Mouse (Mus musculus) granulocyte monocyte progenitor cell, adult 5-6 weeks (primary cell): ENCODE data around the gene Cnnm4. TPM values are rescaled to one million over a fixed set of nuclear protein-coding genes. Genes with fewer than 3 reads are reported as not detected.

Experiments used
- ATAC-seq: replicated peaks from 2 replicates; pipeline ENCODE4 v1.8.0; 2016; ENCODE audit warnings: mild to moderate bottlenecking, moderate TSS enrichment, inconsistent platforms; ENCODE audit not compliant: poor library complexity, severe bottlenecking
- total RNA-seq, 2 experiments: library from RNA; stranded (forward) in 1 of 2; stranded (reverse) in 1 of 2; fragments of 200-712, 200-1000 nt in 1 of 2; fragments of >200 nt in 1 of 2; fragmentation: Nextera tagmentation in 1 of 2; gene quantifications; 2 replicates each; pipeline ENCODE4 v1.2.3; 2014 to 2017

Cnnm4 gene
- total RNA-seq, 2 experiments from 2014 or later: 4.4 to 7.6 TPM

DNA sequence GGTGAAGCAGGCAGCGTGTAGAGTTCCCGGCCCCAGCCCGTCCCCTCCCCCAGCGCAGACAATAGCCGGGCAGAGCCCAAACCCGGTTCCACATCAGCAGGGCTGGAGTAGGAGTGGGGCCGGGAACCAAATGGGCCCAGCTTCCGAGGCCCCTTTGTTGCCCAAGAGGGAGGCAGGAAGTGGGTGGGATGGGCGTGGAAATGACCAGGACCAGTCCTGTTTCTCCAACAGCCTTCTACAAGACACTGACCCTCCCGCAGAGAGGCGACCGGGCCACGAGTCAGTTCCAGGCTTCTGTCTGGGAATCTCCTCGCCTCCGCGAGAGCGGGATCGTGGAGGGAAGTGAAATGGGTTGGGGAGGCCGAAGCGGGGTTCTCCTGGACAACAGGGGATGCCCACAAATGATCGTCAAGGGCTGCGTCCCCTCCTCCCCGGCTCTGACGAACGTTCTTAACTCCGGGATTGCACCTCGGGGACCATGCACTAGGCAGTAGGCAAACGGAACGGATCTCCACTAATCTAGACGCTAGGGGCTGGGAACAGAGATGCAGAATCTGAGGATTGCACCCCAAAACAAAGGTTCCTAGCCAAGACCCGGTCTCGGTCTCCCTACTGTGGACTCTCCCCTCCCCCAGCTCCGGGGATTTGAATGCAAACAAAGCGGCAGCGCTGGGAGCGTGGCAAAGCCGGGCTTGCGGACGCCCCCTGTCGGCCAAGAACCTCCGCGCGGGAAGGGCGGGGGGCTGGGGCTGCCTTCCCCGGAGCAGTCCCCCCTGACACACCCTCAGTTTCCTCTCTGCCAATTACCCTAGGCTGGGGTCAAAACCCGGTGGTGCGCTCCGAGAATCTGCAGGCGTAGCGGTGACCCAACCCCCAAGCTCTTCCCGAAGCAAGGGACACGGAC lies 85.4 kb downstream of the Cnnm4 start:
- ATAC-seq: peak; percentile 68

DNA sequence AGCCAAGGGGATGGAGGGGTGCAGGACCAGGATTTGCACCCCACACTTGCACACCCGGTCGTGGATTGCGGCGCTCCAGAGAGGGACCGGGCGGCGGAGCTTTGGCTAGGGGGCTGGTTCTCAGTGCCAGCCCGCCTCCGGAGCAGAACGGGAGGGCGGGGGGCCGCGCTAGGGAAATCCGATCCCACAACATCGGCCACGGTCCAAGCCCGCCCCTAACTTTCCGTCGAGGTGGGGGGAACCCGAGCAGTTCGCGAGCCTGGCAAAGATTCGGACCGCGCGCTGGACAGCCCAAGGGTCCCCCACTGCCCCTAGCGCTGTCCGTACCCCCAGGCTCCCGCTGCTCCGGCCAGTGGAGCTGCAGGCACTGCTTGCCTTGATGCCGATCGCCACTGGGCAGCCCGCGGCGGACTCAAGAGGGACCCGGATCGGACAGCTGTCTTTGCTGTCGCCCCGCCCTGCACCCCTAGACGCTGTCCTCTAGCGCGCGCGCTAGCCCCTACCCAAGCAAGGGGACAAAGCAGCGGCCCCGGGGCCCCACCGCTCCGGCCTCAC lies 86.1 kb downstream of the Cnnm4 start:
- peak; percentile 25 for ATAC-seq

Other genes with a start within 250 kb of the Cnnm4 start
- 63.8 and 67.1 TPM in 2 replicates for gene Uggt1, start 226.9 kb upstream of the Cnnm4 start, total RNA-seq (2014; fragmentation: Nextera tagmentation)
- gene Uggt1, start 226.9 kb upstream of the Cnnm4 start, total RNA-seq (2017): 155 and 170 TPM in 2 replicates
- 9.8 and 13.1 TPM in 2 replicates for gene Neurl3, start 196.9 kb upstream of the Cnnm4 start, total RNA-seq (2014; fragmentation: Nextera tagmentation)
- gene Neurl3, start 196.9 kb upstream of the Cnnm4 start, total RNA-seq (2017): 14.4 and 17.5 TPM in 2 replicates
- gene Arid5a, start 163.9 kb upstream of the Cnnm4 start, total RNA-seq (2014; fragmentation: Nextera tagmentation): 36.0 and 42.2 TPM in 2 replicates
- 33.7 and 33.9 TPM in 2 replicates for gene Arid5a, start 163.9 kb upstream of the Cnnm4 start, total RNA-seq (2017)
- 37.2 and 57.8 TPM in 2 replicates for gene Kansl3, start 102.4 kb upstream of the Cnnm4 start, total RNA-seq (2014; fragmentation: Nextera tagmentation)
- 36.9 and 40.2 TPM in 2 replicates for gene Kansl3, start 102.4 kb upstream of the Cnnm4 start, total RNA-seq (2017)
- gene Fer1l5, start 99.3 kb upstream of the Cnnm4 start, total RNA-seq (2014; fragmentation: Nextera tagmentation): not detected in 2 replicates
- gene Fer1l5, start 99.3 kb upstream of the Cnnm4 start, total RNA-seq (2017): 0.77 TPM in 1 of 2 replicates, not detected in the other
- 21.0 and 25.0 TPM in 2 replicates for gene Lman2l, start 26.3 kb upstream of the Cnnm4 start, total RNA-seq (2014; fragmentation: Nextera tagmentation)
- 5.9 and 6.3 TPM in 2 replicates for gene Lman2l, start 26.3 kb upstream of the Cnnm4 start, total RNA-seq (2017)
- 14.7 and 28.8 TPM in 2 replicates for gene Cnnm3, start 40.2 kb downstream of the Cnnm4 start, total RNA-seq (2014; fragmentation: Nextera tagmentation)
- gene Cnnm3, start 40.2 kb downstream of the Cnnm4 start, total RNA-seq (2017): 9.3 and 14.4 TPM in 2 replicates
- gene Ankrd23, start 65.3 kb downstream of the Cnnm4 start, total RNA-seq (2014; fragmentation: Nextera tagmentation): 7.0 and 12.2 TPM in 2 replicates
- gene Ankrd23, start 65.3 kb downstream of the Cnnm4 start, total RNA-seq (2017): 5.8 and 8.4 TPM in 2 replicates
- not detected in 2 replicates for gene Gm42417, start 67.8 kb downstream of the Cnnm4 start, total RNA-seq (2014; fragmentation: Nextera tagmentation)
- gene Gm42417, start 67.8 kb downstream of the Cnnm4 start, total RNA-seq (2017): 0.93 TPM in 1 of 2 replicates, not detected in the other
- gene Ankrd39, start 75.8 kb downstream of the Cnnm4 start, total RNA-seq (2014; fragmentation: Nextera tagmentation): 4.9 and 6.5 TPM in 2 replicates
- 3.1 and 7.2 TPM in 2 replicates for gene Ankrd39, start 75.8 kb downstream of the Cnnm4 start, total RNA-seq (2017)
- 2.0 and 2.3 TPM in 2 replicates for gene Sema4c, start 86.7 kb downstream of the Cnnm4 start, total RNA-seq (2014; fragmentation: Nextera tagmentation)
- 1.9 and 2.1 TPM in 2 replicates for gene Sema4c, start 86.7 kb downstream of the Cnnm4 start, total RNA-seq (2017)
- gene Fam178b, start 211.6 kb downstream of the Cnnm4 start, total RNA-seq (2014; fragmentation: Nextera tagmentation): 3.6 TPM in 1 of 2 replicates, not detected in the other
- gene Fam178b, start 211.6 kb downstream of the Cnnm4 start, total RNA-seq (2017): not detected in 2 replicates
- gene Cox5b, start 219.8 kb downstream of the Cnnm4 start, total RNA-seq (2014; fragmentation: Nextera tagmentation): 609 and 614 TPM in 2 replicates
- gene Cox5b, start 219.8 kb downstream of the Cnnm4 start, total RNA-seq (2017): 494 and 585 TPM in 2 replicates
- gene 4933424G06Rik, start 238.5 kb downstream of the Cnnm4 start, total RNA-seq (2014; fragmentation: Nextera tagmentation): not detected in 2 replicates
- not detected in 2 replicates for gene 4933424G06Rik, start 238.5 kb downstream of the Cnnm4 start, total RNA-seq (2017)
- 34.3 and 59.5 TPM in 2 replicates for gene Actr1b, start 242.8 kb downstream of the Cnnm4 start, total RNA-seq (2014; fragmentation: Nextera tagmentation)
- 30.8 and 37.7 TPM in 2 replicates for gene Actr1b, start 242.8 kb downstream of the Cnnm4 start, total RNA-seq (2017)